Mouse (Mus musculus): ENCODE results near the gene Xylt1. TPM values are rescaled to one million over a fixed set of nuclear protein-coding genes. Genes with fewer than 3 reads are reported as not detected.

Gene Xylt1
- polyA plus RNA-seq, 1 experiment from 2014 or later = 0.73 TPM

GRCm38 (mm10) chr7:117553228-117553627, 172.4 kb downstream of the Xylt1 start:
- Histone ChIP-seq H3K4me2 (no peak overlapping the region), H3K36me3 (ENCODE audit: control insufficient read depth, insufficient read depth, low read length) (no peaks in the 10 kb centered on the region), H3K9ac (ENCODE audit: low read depth, low read length) (no peak overlapping the region), H3K27ac (ENCODE audit: low read depth, low read length) (no peak overlapping the region), H3K9me3 (ENCODE audit: control insufficient read depth, low read length) (no peaks in the 10 kb centered on the region), H3K27me3 (replicated peaks; ENCODE audit: control insufficient read depth, insufficient read depth, low read length) (no peaks in the 10 kb centered on the region), H3K4me3 (ENCODE audit: low read depth, low read length) (no peak overlapping the region), H3K4me1 (replicated peaks; ENCODE audit: control insufficient read depth, insufficient read depth, low read length) (no peaks in the 10 kb centered on the region)
- DNase-seq (ENCODE audit: low spot score) = no peak
- 54% methylated on average over 12 of the region's 12 CpGs for WGBS
- no peak for ATAC-seq (replicated peaks; ENCODE audit: low FRiP score)

GRCm38 (mm10) chr7:117555735-117556134, 175.0 kb downstream of the Xylt1 start:
- H3K36me3 ChIP-seq (ENCODE audit: control insufficient read depth, insufficient read depth, low read length) = no peaks in the 10 kb centered on the region
- H3K9me3 ChIP-seq (ENCODE audit: control insufficient read depth, low read length) = no peaks in the 10 kb centered on the region
- no peak for DNase-seq (ENCODE audit: low spot score)
- no peak for ATAC-seq (replicated peaks; ENCODE audit: low FRiP score)
- WGBS = 82% methylated on average over 2 of the region's 2 CpGs
- no peaks in the 10 kb centered on the region for H3K27me3 ChIP-seq (replicated peaks; ENCODE audit: control insufficient read depth, insufficient read depth, low read length)
- H3K27ac ChIP-seq (ENCODE audit: low read depth, low read length) = no peak overlapping the region
- H3K9ac ChIP-seq (ENCODE audit: low read depth, low read length) = no peak overlapping the region
- H3K4me3 ChIP-seq (ENCODE audit: low read depth, low read length) = no peak overlapping the region
- H3K4me1 ChIP-seq (replicated peaks; ENCODE audit: control insufficient read depth, insufficient read depth, low read length) = no peaks in the 10 kb centered on the region
- no peak overlapping the region for H3K4me2 ChIP-seq

- DNase-seq (ENCODE audit: low spot score) (no peak), ATAC-seq (replicated peaks; ENCODE audit: low FRiP score) (no peak)
- Histone ChIP-seq H3K9me3 (ENCODE audit: control insufficient read depth, low read length) (no peaks in the 10 kb centered on the region), H3K4me1 (replicated peaks; ENCODE audit: control insufficient read depth, insufficient read depth, low read length) (no peaks in the 10 kb centered on the region), H3K9ac (ENCODE audit: low read depth, low read length) (no peak overlapping the region), H3K36me3 (ENCODE audit: control insufficient read depth, insufficient read depth, low read length) (no peaks in the 10 kb centered on the region), H3K4me3 (ENCODE audit: low read depth, low read length) (no peak overlapping the region), H3K4me2 (no peak overlapping the region), H3K27me3 (replicated peaks; ENCODE audit: control insufficient read depth, insufficient read depth, low read length) (no peaks in the 10 kb centered on the region), H3K27ac (ENCODE audit: low read depth, low read length) (no peak overlapping the region)
- WGBS = 76% methylated on average over 2 of the region's 2 CpGs
Measured at GRCm38 (mm10) chr7:117558166-117558565, 177.4 kb downstream of the Xylt1 start.

GRCm38 (mm10) chr7:117559051-117559450, 178.3 kb downstream of the Xylt1 start:
- Histone ChIP-seq H3K4me2 (no peak overlapping the region), H3K4me1 (replicated peaks; ENCODE audit: control insufficient read depth, insufficient read depth, low read length) (no peaks in the 10 kb centered on the region), H3K27ac (ENCODE audit: low read depth, low read length) (no peak overlapping the region), H3K27me3 (replicated peaks; ENCODE audit: control insufficient read depth, insufficient read depth, low read length) (no peaks in the 10 kb centered on the region), H3K4me3 (ENCODE audit: low read depth, low read length) (no peak overlapping the region), H3K36me3 (ENCODE audit: control insufficient read depth, insufficient read depth, low read length) (no peaks in the 10 kb centered on the region), H3K9ac (ENCODE audit: low read depth, low read length) (no peak overlapping the region), H3K9me3 (ENCODE audit: control insufficient read depth, low read length) (no peaks in the 10 kb centered on the region)
- DNase-seq (ENCODE audit: low spot score) = no peak
- ATAC-seq (replicated peaks; ENCODE audit: low FRiP score) = no peak
- 55% methylated on average over 3 of the region's 3 CpGs for WGBS

GRCm38 (mm10) chr7:117563939-117564499, 183.2 kb downstream of the Xylt1 start:
- Histone ChIP-seq H3K27ac (ENCODE audit: low read depth, low read length) (no peak overlapping the region), H3K36me3 (ENCODE audit: control insufficient read depth, insufficient read depth, low read length) (no peaks in the 10 kb centered on the region), H3K9me3 (ENCODE audit: control insufficient read depth, low read length) (no peaks in the 10 kb centered on the region), H3K4me1 (replicated peaks; ENCODE audit: control insufficient read depth, insufficient read depth, low read length) (no peaks in the 10 kb centered on the region), H3K4me2 (no peak overlapping the region), H3K27me3 (replicated peaks; ENCODE audit: control insufficient read depth, insufficient read depth, low read length) (no peaks in the 10 kb centered on the region), H3K9ac (ENCODE audit: low read depth, low read length) (no peak overlapping the region), H3K4me3 (ENCODE audit: low read depth, low read length) (no peak overlapping the region)
- WGBS = 74% methylated on average over 9 of the region's 9 CpGs
- no peak for ATAC-seq (replicated peaks; ENCODE audit: low FRiP score)
- no peak for DNase-seq (ENCODE audit: low spot score)

- H3K4me2 ChIP-seq = no peak overlapping the region
- no peak overlapping the region; the same call in 1 of the 2 replicates for H3K27ac ChIP-seq (ENCODE audit: low read depth, low read length)
- H3K4me1 ChIP-seq (replicated peaks; ENCODE audit: control insufficient read depth, insufficient read depth, low read length) = no peaks in the 10 kb centered on the region
- no peaks in the 10 kb centered on the region for H3K27me3 ChIP-seq (replicated peaks; ENCODE audit: control insufficient read depth, insufficient read depth, low read length)
- no peak overlapping the region for H3K9ac ChIP-seq (ENCODE audit: low read depth, low read length)
- no peaks in the 10 kb centered on the region for H3K9me3 ChIP-seq (ENCODE audit: control insufficient read depth, low read length)
- H3K36me3 ChIP-seq (ENCODE audit: control insufficient read depth, insufficient read depth, low read length) = no peaks in the 10 kb centered on the region
- DNase-seq (ENCODE audit: low spot score) (no peak), ATAC-seq (replicated peaks; ENCODE audit: low FRiP score) (no peak)
- H3K4me3 ChIP-seq (ENCODE audit: low read depth, low read length) = no peak overlapping the region
- 71% methylated on average over 4 of the region's 4 CpGs for WGBS
Measured at GRCm38 (mm10) chr7:117564627-117565026, 183.8 kb downstream of the Xylt1 start.

- Histone ChIP-seq H3K9me3 (ENCODE audit: control insufficient read depth, low read length) (no peaks in the 10 kb centered on the region), H3K4me2 (no peak overlapping the region), H3K4me3 (ENCODE audit: low read depth, low read length) (no peak overlapping the region), H3K9ac (ENCODE audit: low read depth, low read length) (no peak overlapping the region), H3K27me3 (replicated peaks; ENCODE audit: control insufficient read depth, insufficient read depth, low read length) (no peaks in the 10 kb centered on the region), H3K27ac (ENCODE audit: low read depth, low read length) (no peak overlapping the region), H3K4me1 (replicated peaks; ENCODE audit: control insufficient read depth, insufficient read depth, low read length) (no peaks in the 10 kb centered on the region), H3K36me3 (ENCODE audit: control insufficient read depth, insufficient read depth, low read length) (no peaks in the 10 kb centered on the region)
- no peak for DNase-seq (ENCODE audit: low spot score)
- WGBS = 70% methylated on average over 2 of the region's 2 CpGs
- no peak for ATAC-seq (replicated peaks; ENCODE audit: low FRiP score)
Measured at GRCm38 (mm10) chr7:117566115-117566514, 185.3 kb downstream of the Xylt1 start.

- WGBS = 78% methylated on average over 1 of the region's 1 CpGs
- no peak for ATAC-seq (replicated peaks; ENCODE audit: low FRiP score)
Measured at GRCm38 (mm10) chr7:117566833-117567232, 186.1 kb downstream of the Xylt1 start.

GRCm38 (mm10) chr7:117567252-117567651, 186.5 kb downstream of the Xylt1 start:
- no peak for DNase-seq (ENCODE audit: low spot score)
- Histone ChIP-seq H3K9me3 (ENCODE audit: control insufficient read depth, low read length) (no peaks in the 10 kb centered on the region), H3K9ac (ENCODE audit: low read depth, low read length) (no peak overlapping the region), H3K36me3 (ENCODE audit: control insufficient read depth, insufficient read depth, low read length) (no peaks in the 10 kb centered on the region), H3K4me2 (no peak overlapping the region), H3K27me3 (replicated peaks; ENCODE audit: control insufficient read depth, insufficient read depth, low read length) (no peaks in the 10 kb centered on the region), H3K4me3 (ENCODE audit: low read depth, low read length) (no peak overlapping the region), H3K27ac (ENCODE audit: low read depth, low read length) (no peak overlapping the region), H3K4me1 (replicated peaks; ENCODE audit: control insufficient read depth, insufficient read depth, low read length) (no peaks in the 10 kb centered on the region)
- 76% methylated on average over 5 of the region's 5 CpGs for WGBS
- no peak for ATAC-seq (replicated peaks; ENCODE audit: low FRiP score)

More at GRCm38 (mm10) chr7:117566833-117567232, 186.1 kb downstream of the Xylt1 start:
- Histone ChIP-seq H3K36me3 (ENCODE audit: control insufficient read depth, insufficient read depth, low read length) (no peaks in the 10 kb centered on the region), H3K27me3 (replicated peaks; ENCODE audit: control insufficient read depth, insufficient read depth, low read length) (no peaks in the 10 kb centered on the region), H3K9me3 (ENCODE audit: control insufficient read depth, low read length) (no peaks in the 10 kb centered on the region), H3K4me1 (replicated peaks; ENCODE audit: control insufficient read depth, insufficient read depth, low read length) (no peaks in the 10 kb centered on the region), H3K9ac (ENCODE audit: low read depth, low read length) (no peak overlapping the region), H3K27ac (ENCODE audit: low read depth, low read length) (no peak overlapping the region), H3K4me2 (no peak overlapping the region), H3K4me3 (ENCODE audit: low read depth, low read length) (no peak overlapping the region)
- no peak for DNase-seq (ENCODE audit: low spot score)

Data from liver, embryonic 11.5 days (tissue).